Mouse (Mus musculus) hindbrain, embryonic 14.5 days (tissue): Measurements from ENCODE around the gene Gm5136. TPM values are rescaled to one million over a fixed set of nuclear protein-coding genes. Genes with fewer than 3 reads are reported as not detected.

Experiments
- ATAC-seq: fragments of 200-750 bp; cut with Nextera tagmentation; 2 replicates; pipeline ENCODE4 v1.8.0; 2017; ENCODE audit warnings: moderate number of reproducible peaks, mild to moderate bottlenecking, moderate TSS enrichment, moderate library complexity; ENCODE audit not compliant: low FRiP score
- DNase-seq: peaks from one replicate; pipeline ENCODE4 v3.0.0-alpha.2; 2015; ENCODE audit warnings: low spot score
- H3K27ac ChIP-seq: fragments of 300-500 bp; sonication (generic); 2 replicates; pipeline ENCODE4 v1.5.1; 2014; ENCODE audit warnings: mild to moderate bottlenecking, moderate library complexity
- H3K27me3 ChIP-seq: fragments of 300-500 bp; sonication (generic); 2 replicates; pipeline ENCODE4 v1.6.1; 2014; ENCODE audit warnings: mild to moderate bottlenecking, low read length, mixed read lengths; ENCODE audit not compliant: control insufficient read depth, insufficient read depth
- H3K36me3 ChIP-seq: fragments of 300-500 bp; sonication (generic); replicated peaks from 2 replicates; pipeline ENCODE4 v1.6.1; 2014; ENCODE audit not compliant: control insufficient read depth, insufficient read depth
- H3K4me1 ChIP-seq: fragments of 300-500 bp; sonication (generic); replicated peaks from 2 replicates; pipeline ENCODE4 v1.6.1; 2014; ENCODE audit warnings: antibody characterized with exemption, low read length, mixed read lengths; ENCODE audit not compliant: control insufficient read depth, insufficient read depth
- H3K4me2 ChIP-seq: fragments of 300-500 bp; sonication (generic); replicated peaks from 2 replicates; pipeline ENCODE4 v1.6.1; 2014; ENCODE audit warnings: mild to moderate bottlenecking, moderate library complexity
- H3K4me3 ChIP-seq: fragments of 300-500 bp; sonication (generic); replicated peaks from 2 replicates; pipeline ENCODE4 v1.5.1; 2014; ENCODE audit warnings: mild to moderate bottlenecking, low read length
- H3K9ac ChIP-seq: fragments of 300-500 bp; sonication (generic); 2 replicates; pipeline ENCODE4 v1.6.1; 2014
- H3K9me3 ChIP-seq: fragments of 300-500 bp; sonication (generic); 2 replicates; pipeline ENCODE4 v1.6.1; 2016; ENCODE audit warnings: low read length; ENCODE audit not compliant: control insufficient read depth
- WGBS: fragments of 180-500 bp; shearing (Covaris S2); extraction: QIAGEN DNeasy Blood & Tissue Kit; methylation state at CpG from one replicate; pipeline ENCODE4 v1.1.7; 2014; 5-methylcytosine and 5-hydroxymethylcytosine counted together
- polyA plus RNA-seq: library from polyadenylated mRNA; unstranded; fragments of >200 nt; fragmentation: Nextera tagmentation; extraction: Ambion mirVana; gene quantifications from 2 replicates; pipeline ENCODE4 v1.2.1, GENCODE M21; 2014

The Gm5136 gene
- polyA plus RNA-seq, 1 experiment from 2014 or later, result 0.41 TPM

- WGBS, result 65% methylated on average over 5 of the region's 5 CpGs
- Histone ChIP-seq H3K4me2 (no peak overlapping the region), H3K4me3 (no peak overlapping the region), H3K9me3 (no peaks in the 10 kb centered on the region), H3K27ac (no peak overlapping the region), H3K36me3 (no peaks in the 10 kb centered on the region), H3K9ac (no peak overlapping the region), H3K27me3 (no peaks in the 10 kb centered on the region), H3K4me1 (0 out of 2 replicates have a peak, but pooled peaks cover 3% of the 10 kb centered on the region)
- DNase-seq, result no peak
- no peak for ATAC-seq
These were observed 2.9 kb downstream of the Gm5136 start for GRCm38 (mm10) chr10:108697062-108697461.

- Histone ChIP-seq H3K9me3 (no peaks in the 10 kb centered on the region), H3K4me3 (no peak overlapping the region), H3K4me2 (0 out of 2 replicates have a peak overlapping the region, but pooled peaks have one; percentile 2), H3K4me1 (0 out of 2 replicates have a peak, but pooled peaks cover 4% of the 10 kb centered on the region), H3K9ac (no peak overlapping the region), H3K27me3 (no peaks in the 10 kb centered on the region), H3K27ac (no peak overlapping the region), H3K36me3 (no peaks in the 10 kb centered on the region)
- 35% methylated on average over 9 of the region's 9 CpGs for WGBS
- DNase-seq (no peak), ATAC-seq (no peak; the same call in 1 of the 2 replicates)
These were observed 9.0 kb downstream of the Gm5136 start for GRCm38 (mm10) chr10:108690954-108691353.

- Histone ChIP-seq H3K27ac (no peak overlapping the region), H3K9ac (no peak overlapping the region), H3K4me2 (no peak overlapping the region), H3K4me1 (0 out of 2 replicates have a peak, but pooled peaks cover 4% of the 10 kb centered on the region), H3K36me3 (no peaks in the 10 kb centered on the region), H3K4me3 (no peak overlapping the region), H3K27me3 (no peaks in the 10 kb centered on the region), H3K9me3 (no peaks in the 10 kb centered on the region)
- no peak for ATAC-seq
- WGBS, result 59% methylated on average over 4 of the region's 4 CpGs
- no peak for DNase-seq
These were observed 13.3 kb downstream of the Gm5136 start for GRCm38 (mm10) chr10:108686696-108687095.

- DNase-seq (peak; percentile 53), ATAC-seq (peak; percentile 67)
- WGBS, result 58% methylated on average over 14 of the region's 14 CpGs
- no peaks in the 10 kb centered on the region for H3K9me3 ChIP-seq
- peak overlapping the region; percentile 54 for H3K27ac ChIP-seq
- no peaks in the 10 kb centered on the region for H3K27me3 ChIP-seq
- H3K9ac ChIP-seq, result no peak overlapping the region
- 0 out of 2 replicates have a peak, but pooled peaks cover 9% of the 10 kb centered on the region for H3K4me1 ChIP-seq
- H3K36me3 ChIP-seq, result no peaks in the 10 kb centered on the region
- no peak overlapping the region for H3K4me2 ChIP-seq
- no peak overlapping the region for H3K4me3 ChIP-seq
These were observed 20.1 kb downstream of the Gm5136 start for GRCm38 (mm10) chr10:108679675-108680390.

- no peaks in the 10 kb centered on the region for H3K36me3 ChIP-seq
- ATAC-seq (no peak), DNase-seq (no peak)
- 87% methylated on average over 8 of the region's 8 CpGs for WGBS
- H3K9ac ChIP-seq, result no peak overlapping the region
- H3K4me1 ChIP-seq, result 0 out of 2 replicates have a peak, but pooled peaks cover 9% of the 10 kb centered on the region
- no peaks in the 10 kb centered on the region for H3K9me3 ChIP-seq
- H3K27me3 ChIP-seq, result no peaks in the 10 kb centered on the region
- H3K27ac ChIP-seq, result no peak overlapping the region
- no peak overlapping the region for H3K4me2 ChIP-seq
- H3K4me3 ChIP-seq, result no peak overlapping the region
These were observed 22.9 kb downstream of the Gm5136 start for GRCm38 (mm10) chr10:108677053-108677452.

- H3K36me3 ChIP-seq, result no peaks in the 10 kb centered on the region
- DNase-seq (no peak), ATAC-seq (no peak)
- H3K4me1 ChIP-seq, result no peaks in the 10 kb centered on the region
- H3K4me2 ChIP-seq, result no peak overlapping the region
- H3K27me3 ChIP-seq, result no peaks in the 10 kb centered on the region
- H3K9me3 ChIP-seq, result no peaks in the 10 kb centered on the region
- H3K27ac ChIP-seq, result no peak overlapping the region
- H3K4me3 ChIP-seq, result no peak overlapping the region
- 84% methylated on average over 3 of the region's 3 CpGs for WGBS
- H3K9ac ChIP-seq, result no peak overlapping the region
These were observed 31.0 kb downstream of the Gm5136 start for GRCm38 (mm10) chr10:108668944-108669343.

GRCm38 (mm10) chr10:108660295-108660694, 39.7 kb downstream of the Gm5136 start:
- Histone ChIP-seq H3K27ac (no peak overlapping the region), H3K27me3 (no peaks in the 10 kb centered on the region), H3K4me2 (no peak overlapping the region), H3K9me3 (no peaks in the 10 kb centered on the region), H3K4me1 (no peaks in the 10 kb centered on the region), H3K36me3 (no peaks in the 10 kb centered on the region), H3K4me3 (no peak overlapping the region), H3K9ac (no peak overlapping the region)
- DNase-seq, result no peak
- WGBS, result 78% methylated on average over 3 of the region's 3 CpGs
- ATAC-seq, result no peak

GRCm38 (mm10) chr10:108658300-108658699, 41.7 kb downstream of the Gm5136 start:
- no peaks in the 10 kb centered on the region for H3K27me3 ChIP-seq
- no peak overlapping the region for H3K9ac ChIP-seq
- WGBS, result 80% methylated on average over 2 of the region's 2 CpGs
- no peak for ATAC-seq
- H3K4me3 ChIP-seq, result no peak overlapping the region
- no peaks in the 10 kb centered on the region for H3K9me3 ChIP-seq
- no peak for DNase-seq
- no peak overlapping the region for H3K4me2 ChIP-seq
- H3K36me3 ChIP-seq, result no peaks in the 10 kb centered on the region
- H3K4me1 ChIP-seq, result no peaks in the 10 kb centered on the region
- H3K27ac ChIP-seq, result no peak overlapping the region

- Histone ChIP-seq H3K9me3 (no peaks in the 10 kb centered on the region), H3K27ac (no peak overlapping the region), H3K27me3 (no peaks in the 10 kb centered on the region), H3K4me3 (no peak overlapping the region), H3K36me3 (no peaks in the 10 kb centered on the region), H3K4me1 (peaks cover 5% of the 10 kb centered on the region; the same call in 1 of the 2 replicates), H3K9ac (no peak overlapping the region), H3K4me2 (no peak overlapping the region)
- DNase-seq (no peak), ATAC-seq (no peak)
These were observed 42.3 kb downstream of the Gm5136 start for GRCm38 (mm10) chr10:108657669-108658068.
